Mouse (Mus musculus): ENCODE measurements around the gene Ogfod2.

GRCm38 (mm10) chr5:124111742-124112497 is at the start of gene Ogfod2:
- peak; percentile 43 for TF ChIP-seq CTCF (IDR thresholded peaks at IDR 0.05; ENCODE audit: low read depth)
- TF ChIP-seq EP300 (IDR thresholded peaks at IDR 0.05; ENCODE audit: low read depth), result peak; percentile 61; the same call in 1 of the 2 replicates
